Mouse (Mus musculus) ovary, postnatal 36 days (tissue): ENCODE measurements around the gene Olfr1491.

Source experiments
- DNase-seq: peaks from one replicate; pipeline ENCODE4 v3.0.0; 2022; ENCODE audit warnings: low spot score, mixed read lengths

Olfr1491 gene

GRCm38 (mm10) chr19:13696968-13697367 lies at the start of gene Olfr1491:
Gene Olfr1491 (plus strand): TSS chr19:13697268.
- DNase-seq = no peak

GRCm38 (mm10) chr19:13650791-13651190 lies 46.3 kb upstream of the Olfr1491 start, which contains the start of gene Olfr1490:
Gene Olfr1490 (plus strand): TSS chr19:13651091.
- no peak for DNase-seq

- DNase-seq = no peak
Observed at GRCm38 (mm10) chr19:13722978-13723377, 25.9 kb downstream of the Olfr1491 start, which contains the start of gene Olfr1493-ps1. Gene Olfr1493-ps1 (plus strand): TSS chr19:13723278.

GRCm38 (mm10) chr19:13739428-13739827 lies 42.4 kb downstream of the Olfr1491 start, which contains the start of gene Olfr1494:
Gene Olfr1494 (plus strand): TSS chr19:13739728.
- DNase-seq = no peak

- no peak for DNase-seq
Observed at GRCm38 (mm10) chr19:13749366-13749765, 52.3 kb downstream of the Olfr1491 start.
